Mouse (Mus musculus) kidney, postnatal 36 days (tissue): ENCODE results near the gene Meis3.

Experiments used
- DNase-seq, 2 experiments: peaks; one replicate each; pipeline ENCODE4 v3.0.0; 2021 to 2022; ENCODE audit warnings: mixed read lengths in 2 of 2

Gene Meis3

GRCm38 (mm10) chr7:16160702-16161101 is 14.2 kb upstream of the Meis3 start:
- DNase-seq = no peak

GRCm38 (mm10) chr7:16161302-16161701 is 13.6 kb upstream of the Meis3 start:
- no peak for DNase-seq

- no peak for DNase-seq
Observed at GRCm38 (mm10) chr7:16162036-16162435, 12.9 kb upstream of the Meis3 start.

GRCm38 (mm10) chr7:16172141-16172581 is 2.7 kb upstream of the Meis3 start:
- no peak for DNase-seq

GRCm38 (mm10) chr7:16172586-16173140 is 2.2 kb upstream of the Meis3 start:
- DNase-seq = no peak

- DNase-seq = no peak
Observed at GRCm38 (mm10) chr7:16173146-16173545, 1.7 kb upstream of the Meis3 start.

GRCm38 (mm10) chr7:16175542-16175931 is 647 bp downstream of the Meis3 start:
- no peak for DNase-seq

DNA sequence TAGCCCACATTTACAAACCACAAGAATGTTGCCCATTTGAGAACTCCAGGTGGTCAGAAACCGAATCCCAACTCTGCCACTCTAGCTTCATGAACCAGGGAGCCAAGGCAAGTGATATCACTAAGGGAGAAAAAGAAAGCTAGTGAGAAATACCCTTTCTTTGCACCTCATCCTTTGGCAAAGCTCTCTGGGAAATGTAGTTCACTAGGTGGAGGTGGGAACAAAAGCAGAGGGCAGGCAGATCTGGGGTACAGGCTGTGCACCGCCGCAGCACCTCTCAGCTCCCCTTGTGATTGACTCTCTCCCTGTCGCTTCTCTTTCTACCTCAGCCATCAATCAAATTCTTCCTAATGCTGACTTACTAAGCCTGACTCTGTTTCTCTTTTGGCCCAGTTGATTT is 3.2 kb downstream of the Meis3 start:
- no peak for DNase-seq

GRCm38 (mm10) chr7:16183663-16184062 is 8.8 kb downstream of the Meis3 start:
- peak; percentile 58 to 92 for DNase-seq

GRCm38 (mm10) chr7:16187494-16187893 is 12.6 kb downstream of the Meis3 start:
- DNase-seq = no peak

DNA sequence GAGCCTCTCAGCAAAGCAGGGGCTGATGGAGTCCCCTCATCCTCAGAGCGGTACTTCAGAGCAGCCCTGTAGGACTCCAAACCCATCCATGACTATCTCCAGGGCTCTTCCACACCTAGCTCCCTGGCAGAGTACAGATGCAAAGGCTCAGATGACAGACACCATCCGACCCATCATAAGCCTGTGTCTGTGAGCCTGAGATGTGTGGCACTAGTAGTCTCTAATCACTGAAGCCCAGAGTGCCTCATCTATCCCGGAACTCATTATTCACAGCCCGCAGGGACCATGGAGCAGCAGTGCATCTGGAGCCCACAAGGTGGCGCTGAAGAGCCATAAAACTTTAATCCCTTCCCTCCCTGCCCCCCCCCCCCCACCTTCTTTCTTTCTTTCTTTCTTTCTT is 17.4 kb downstream of the Meis3 start:
- peak; percentile 66 to 89 for DNase-seq

- DNase-seq = no peak
Observed at GRCm38 (mm10) chr7:16193702-16194101, 18.8 kb downstream of the Meis3 start.

DNA sequence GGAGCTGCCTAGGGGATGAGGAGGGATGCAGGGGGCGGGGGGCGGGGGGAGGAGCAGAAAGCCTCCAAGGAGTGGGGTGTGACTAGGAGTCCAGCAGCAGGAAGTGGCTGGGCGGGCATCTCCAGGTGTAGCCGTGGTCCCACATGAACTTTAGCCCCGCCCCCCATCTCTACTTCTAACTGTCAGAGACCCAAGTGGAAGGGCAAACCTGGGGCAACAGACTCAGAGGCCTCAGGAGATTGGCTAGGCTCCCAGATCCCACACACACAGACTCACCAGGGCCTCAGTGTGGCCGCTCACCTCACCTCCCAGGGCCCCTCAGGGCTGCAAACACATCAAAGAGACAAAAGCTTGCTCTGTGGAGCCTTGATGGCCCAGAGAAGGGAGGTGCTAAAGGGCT is 21.7 kb downstream of the Meis3 start:
- DNase-seq = no peak

GRCm38 (mm10) chr7:16197166-16197565 is 22.3 kb downstream of the Meis3 start:
- DNase-seq = no peak

GRCm38 (mm10) chr7:16198540-16198939 is 23.6 kb downstream of the Meis3 start:
- no peak for DNase-seq

GRCm38 (mm10) chr7:16201136-16201535 is 26.2 kb downstream of the Meis3 start:
- no peak for DNase-seq

GRCm38 (mm10) chr7:16202756-16203504 is 28.0 kb downstream of the Meis3 start:
- peak; percentile 85 to 92 for DNase-seq

GRCm38 (mm10) chr7:16203505-16203903 is 28.6 kb downstream of the Meis3 start:
- peak in 1 of 2 experiments; percentile 63 for DNase-seq

- no peak for DNase-seq
Observed at GRCm38 (mm10) chr7:16204791-16205190, 29.9 kb downstream of the Meis3 start.

DNA sequence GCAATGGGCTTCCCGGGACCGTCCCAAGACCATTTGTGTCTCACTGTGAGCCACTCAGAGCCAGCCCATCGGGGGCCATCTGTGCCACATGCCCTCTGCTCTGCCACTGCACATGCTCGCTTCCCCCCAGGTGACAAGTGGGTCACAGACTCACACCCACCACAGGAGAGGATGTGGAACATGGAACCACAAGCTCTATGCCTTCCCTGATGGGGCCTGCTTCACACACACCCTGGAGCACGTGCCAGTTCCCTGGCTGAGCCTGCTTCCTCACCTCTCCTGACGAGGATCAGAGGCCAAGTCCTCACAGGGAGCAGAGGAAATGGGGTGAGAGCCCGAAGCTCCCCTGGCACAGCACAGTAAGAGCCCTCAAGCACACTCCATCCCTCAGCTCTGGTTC is 32.2 kb downstream of the Meis3 start:
- no peak for DNase-seq

- no peak for DNase-seq
Observed at GRCm38 (mm10) chr7:16207496-16207895, 32.6 kb downstream of the Meis3 start.

DNA sequence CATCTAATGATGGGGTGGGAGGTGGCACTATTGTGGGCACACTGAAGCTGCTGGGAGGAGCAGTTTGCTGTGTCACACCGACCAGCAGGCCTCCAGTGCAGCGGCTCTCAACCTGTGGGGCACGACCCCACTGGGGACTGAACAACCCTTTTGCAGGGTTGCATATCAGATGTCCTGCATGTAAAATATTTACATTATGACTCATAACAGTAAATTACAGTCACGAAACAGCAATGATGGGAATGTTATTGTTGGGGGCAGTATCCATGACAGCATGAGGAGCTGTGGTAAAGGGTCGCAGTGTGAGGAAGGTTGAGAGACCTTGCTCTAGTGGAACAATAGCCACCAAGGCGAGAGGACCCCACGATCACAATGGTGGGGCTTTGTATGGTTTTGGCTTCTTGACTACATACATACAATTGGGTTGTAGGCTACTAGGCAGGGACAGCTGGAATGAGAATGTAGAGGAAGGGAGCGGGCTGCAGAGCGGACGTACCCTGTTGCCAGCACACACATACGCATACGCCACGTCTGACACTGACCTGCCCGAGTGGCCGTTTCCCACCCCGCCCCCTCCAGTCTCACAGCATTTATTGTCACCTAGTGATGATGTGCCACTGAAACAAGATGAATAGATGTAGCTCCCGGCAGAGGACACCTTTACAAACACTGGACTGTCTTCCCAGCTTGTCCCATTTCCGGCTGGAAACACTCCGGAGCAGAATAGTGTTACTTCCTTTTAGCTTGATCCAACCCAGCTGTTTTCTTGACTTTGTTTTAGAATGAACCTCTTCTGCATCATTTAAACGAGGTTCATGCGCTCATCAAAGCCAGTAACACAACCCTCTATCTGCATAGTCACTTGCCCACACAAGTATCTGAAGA is 34.1 kb downstream of the Meis3 start:
- DNase-seq = no peak

- peak in 1 of 2 experiments; percentile 50 for DNase-seq
Observed at GRCm38 (mm10) chr7:16210862-16211365, 36.0 kb downstream of the Meis3 start.
